Mouse (Mus musculus) liver, embryonic 15.5 days (tissue): ENCODE data around the gene Slc25a29. TPM values are rescaled to one million over a fixed set of nuclear protein-coding genes. Genes with fewer than 3 reads are reported as not detected.

Experiments
- ATAC-seq: fragments of 200-750 bp; cut with Nextera tagmentation; 2 replicates; pipeline ENCODE4 v1.8.0; 2017; ENCODE audit warnings: moderate number of reproducible peaks, mild to moderate bottlenecking, moderate library complexity; ENCODE audit not compliant: insufficient read depth
- H3K27ac ChIP-seq: fragments of 300-500 bp; sonication (generic); replicated peaks from 2 replicates; pipeline ENCODE4 v1.5.1; 2015; ENCODE audit warnings: mild to moderate bottlenecking, inconsistent platforms
- H3K27me3 ChIP-seq: fragments of 300-500 bp; sonication (generic); 2 replicates; pipeline ENCODE4 v1.6.1; 2015; ENCODE audit warnings: mild to moderate bottlenecking, inconsistent platforms
- H3K36me3 ChIP-seq: fragments of 300-500 bp; sonication (generic); replicated peaks from 2 replicates; pipeline ENCODE4 v1.6.1; 2015; ENCODE audit warnings: moderate library complexity, mild to moderate bottlenecking, inconsistent platforms
- H3K4me1 ChIP-seq: fragments of 300-500 bp; sonication (generic); replicated peaks from 2 replicates; pipeline ENCODE4 v1.6.1; 2015; ENCODE audit warnings: inconsistent platforms
- H3K4me2 ChIP-seq: fragments of 300-500 bp; sonication (generic); 2 replicates; pipeline ENCODE4 v1.6.1; 2015; ENCODE audit warnings: moderate library complexity, mild to moderate bottlenecking, inconsistent platforms
- H3K4me3 ChIP-seq: fragments of 300-500 bp; sonication (generic); replicated peaks from 2 replicates; pipeline ENCODE4 v1.5.1; 2015; ENCODE audit warnings: mild to moderate bottlenecking, inconsistent platforms
- H3K9ac ChIP-seq: fragments of 300-500 bp; sonication (generic); 2 replicates; pipeline ENCODE4 v1.6.1; 2015; ENCODE audit warnings: moderate library complexity, mild to moderate bottlenecking, inconsistent platforms
- H3K9me3 ChIP-seq: fragments of 300-500 bp; sonication (generic); replicated peaks from 2 replicates; pipeline ENCODE4 v1.6.1; 2016; ENCODE audit warnings: inconsistent platforms
- WGBS: fragments of 180-500 bp; shearing (Covaris S2); methylation state at CpG from one replicate; pipeline ENCODE4 v1.1.7; 2015; ENCODE audit warnings: mixed read lengths; ENCODE audit not compliant: insufficient replicate concordance; 5-methylcytosine and 5-hydroxymethylcytosine counted together
- polyA plus RNA-seq: library from polyadenylated mRNA; unstranded; fragments of >200 nt; fragmentation: Nextera tagmentation; extraction: Ambion mirVana; gene quantifications from 2 replicates; pipeline ENCODE4 v1.2.1, GENCODE M21; 2015

Gene Slc25a29
- polyA plus RNA-seq, 1 experiment from 2014 or later = 1.3 TPM

DNA sequence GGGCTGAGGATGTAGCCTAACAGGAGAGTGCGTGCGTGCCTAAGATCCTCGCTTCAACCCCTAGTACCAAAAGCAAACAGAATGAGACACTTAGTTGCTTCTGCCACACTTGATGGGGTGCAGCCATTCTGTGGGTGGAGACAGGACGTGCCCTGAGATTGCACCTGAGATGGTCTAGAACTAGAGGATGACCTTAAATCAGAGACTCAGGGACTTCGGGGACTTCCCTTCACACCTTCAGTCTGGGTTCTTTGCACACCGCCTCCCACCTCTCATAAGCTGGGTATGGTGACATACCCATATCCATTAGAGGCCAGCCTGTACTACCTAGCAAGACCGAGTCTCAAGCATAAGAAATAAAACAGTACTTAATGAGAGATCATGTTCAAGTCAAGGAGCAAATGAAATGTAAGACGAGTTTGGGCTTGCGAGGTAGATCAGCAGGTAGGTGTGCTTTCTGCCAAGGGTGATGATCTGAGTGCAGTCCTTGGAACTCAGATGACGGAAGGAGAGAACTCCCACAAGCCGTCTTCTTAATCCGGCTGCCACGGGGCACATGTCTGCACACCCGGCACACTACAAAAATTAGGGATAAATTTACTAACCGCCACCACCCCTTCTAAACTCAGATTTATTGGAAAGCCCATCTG lies 11.3 kb downstream of the Slc25a29 start:
- 86% methylated on average over 15 of the region's 15 CpGs for WGBS
- Histone ChIP-seq H3K36me3 (peaks cover 22% of the 10 kb centered on the region; the same call in 1 of the 2 replicates), H3K9me3 (no peaks in the 10 kb centered on the region), H3K4me3 (no peak overlapping the region), H3K9ac (no peak overlapping the region), H3K4me1 (no peaks in the 10 kb centered on the region), H3K27me3 (no peaks in the 10 kb centered on the region), H3K27ac (no peak overlapping the region), H3K4me2 (no peak overlapping the region)
- no peak for ATAC-seq

GRCm38 (mm10) chr12:108823036-108823435 lies 12.6 kb downstream of the Slc25a29 start:
- H3K27ac ChIP-seq = no peak overlapping the region
- no peaks in the 10 kb centered on the region for H3K27me3 ChIP-seq
- no peak overlapping the region for H3K4me3 ChIP-seq
- peaks cover 30% of the 10 kb centered on the region for H3K36me3 ChIP-seq
- H3K4me1 ChIP-seq = no peaks in the 10 kb centered on the region
- ATAC-seq = no peak
- 78% methylated on average over 8 of the region's 8 CpGs for WGBS
- no peaks in the 10 kb centered on the region for H3K9me3 ChIP-seq
- no peak overlapping the region for H3K9ac ChIP-seq
- no peak overlapping the region for H3K4me2 ChIP-seq

DNA sequence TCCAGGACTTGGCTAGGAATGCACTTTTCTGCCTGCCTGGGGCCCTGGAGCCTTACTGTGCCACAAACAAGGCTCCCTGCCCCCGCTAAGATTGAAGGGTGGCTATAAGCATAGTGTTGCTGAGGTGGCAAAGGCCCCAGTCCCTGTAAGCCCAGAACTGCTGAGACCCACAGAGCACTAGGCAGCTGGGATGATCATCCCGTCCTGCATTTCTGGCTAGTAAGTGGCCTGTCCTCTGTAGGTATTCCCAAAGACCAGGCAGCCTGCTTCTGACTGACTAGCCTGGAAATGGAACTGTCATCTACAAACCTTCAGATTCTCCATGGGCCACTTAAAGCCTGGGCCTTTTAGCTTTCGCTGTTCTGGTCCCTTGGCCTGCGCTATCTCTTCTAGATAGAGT lies 15.2 kb downstream of the Slc25a29 start:
- Histone ChIP-seq H3K27me3 (no peaks in the 10 kb centered on the region), H3K9ac (no peak overlapping the region), H3K4me1 (no peaks in the 10 kb centered on the region), H3K4me2 (no peak overlapping the region), H3K4me3 (no peak overlapping the region), H3K27ac (no peak overlapping the region), H3K36me3 (peaks cover 34% of the 10 kb centered on the region), H3K9me3 (no peaks in the 10 kb centered on the region)
- WGBS = 79% methylated on average over 4 of the region's 4 CpGs
- no peak for ATAC-seq

DNA sequence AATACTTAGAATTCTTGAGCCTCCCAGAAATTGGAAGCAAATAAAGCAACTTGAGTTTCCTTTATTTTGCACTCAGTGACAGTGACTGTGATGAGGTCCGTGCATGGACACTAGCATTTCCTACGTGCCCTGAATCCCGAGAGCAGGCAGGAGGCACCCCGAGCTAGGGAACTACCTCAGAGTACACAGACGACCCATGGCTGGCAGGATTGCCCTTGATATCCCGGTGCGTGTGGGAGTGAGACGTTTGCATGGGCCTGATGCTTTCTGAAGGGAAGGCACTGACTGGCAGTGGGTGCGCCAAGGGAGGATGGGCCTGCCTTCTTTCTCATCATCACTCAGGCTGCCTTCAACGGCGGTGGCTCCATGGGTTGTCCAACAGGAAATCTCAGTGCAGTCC lies 19.1 kb downstream of the Slc25a29 start:
- 84% methylated on average over 11 of the region's 11 CpGs for WGBS

DNA sequence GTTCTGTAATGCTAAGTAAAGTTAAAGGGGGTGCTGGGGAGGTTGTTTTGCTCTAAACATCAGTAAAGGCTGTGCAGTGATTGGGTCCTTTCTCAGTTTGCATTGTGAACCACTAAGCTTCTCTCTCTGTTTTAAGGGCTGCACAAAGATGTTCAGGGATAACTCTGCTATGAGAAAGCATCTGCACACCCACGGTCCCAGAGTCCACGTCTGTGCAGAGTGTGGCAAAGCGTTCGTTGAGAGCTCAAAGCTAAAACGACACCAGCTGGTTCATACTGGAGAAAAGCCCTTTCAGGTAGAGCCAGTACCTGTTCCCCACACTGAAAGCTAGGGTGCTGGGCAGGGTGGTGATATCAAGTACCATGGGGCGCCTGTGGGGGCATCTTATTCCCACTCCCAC lies 21.2 kb downstream of the Slc25a29 start:
- peaks cover 25% of the 10 kb centered on the region for H3K4me1 ChIP-seq
- no peak overlapping the region for H3K4me3 ChIP-seq
- 89% methylated on average over 6 of the region's 6 CpGs for WGBS
- no peaks in the 10 kb centered on the region for H3K27me3 ChIP-seq
- H3K27ac ChIP-seq = no peak overlapping the region
- no peak overlapping the region for H3K4me2 ChIP-seq
- no peak overlapping the region for H3K9ac ChIP-seq
- no peaks in the 10 kb centered on the region for H3K9me3 ChIP-seq
- no peak for ATAC-seq
- H3K36me3 ChIP-seq = peaks cover 62% of the 10 kb centered on the region

More for the DNA sequence above, 19.1 kb downstream of the Slc25a29 start:
- no peak overlapping the region for H3K4me3 ChIP-seq
- no peak overlapping the region for H3K27ac ChIP-seq
- no peak for ATAC-seq
- peaks cover 4% of the 10 kb centered on the region for H3K4me1 ChIP-seq
- H3K4me2 ChIP-seq = no peak overlapping the region
- H3K27me3 ChIP-seq = no peaks in the 10 kb centered on the region
- H3K36me3 ChIP-seq = peaks cover 56% of the 10 kb centered on the region
- H3K9ac ChIP-seq = no peak overlapping the region
- H3K9me3 ChIP-seq = no peaks in the 10 kb centered on the region

DNA sequence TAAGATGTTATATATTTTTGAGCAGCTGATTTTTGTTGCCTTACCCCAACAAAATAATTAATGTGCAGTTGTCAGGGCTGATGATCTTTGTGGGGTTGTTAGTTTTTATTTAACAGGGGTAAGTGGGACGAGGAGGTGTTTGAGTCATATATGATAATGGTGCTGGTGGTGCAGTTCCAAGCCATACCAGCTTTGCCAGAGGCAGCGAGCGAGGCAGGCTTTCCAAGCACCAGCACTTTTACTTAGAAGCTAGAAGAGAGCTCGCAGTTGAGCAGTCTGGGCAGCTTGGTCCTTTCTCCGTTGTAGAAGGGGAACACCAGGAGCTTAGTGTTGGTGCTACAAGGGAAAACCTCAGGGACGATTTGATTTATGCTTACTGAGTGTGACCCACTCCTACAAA lies 23.2 kb downstream of the Slc25a29 start:
- H3K36me3 ChIP-seq = peaks cover 63% of the 10 kb centered on the region
- H3K9me3 ChIP-seq = no peaks in the 10 kb centered on the region
- H3K27ac ChIP-seq = no peak overlapping the region
- no peak overlapping the region for H3K4me3 ChIP-seq
- no peaks in the 10 kb centered on the region for H3K27me3 ChIP-seq
- no peak for ATAC-seq
- no peak overlapping the region for H3K4me2 ChIP-seq
- no peak overlapping the region for H3K9ac ChIP-seq
- H3K4me1 ChIP-seq = peaks cover 38% of the 10 kb centered on the region
- 85% methylated on average over 6 of the region's 6 CpGs for WGBS

DNA sequence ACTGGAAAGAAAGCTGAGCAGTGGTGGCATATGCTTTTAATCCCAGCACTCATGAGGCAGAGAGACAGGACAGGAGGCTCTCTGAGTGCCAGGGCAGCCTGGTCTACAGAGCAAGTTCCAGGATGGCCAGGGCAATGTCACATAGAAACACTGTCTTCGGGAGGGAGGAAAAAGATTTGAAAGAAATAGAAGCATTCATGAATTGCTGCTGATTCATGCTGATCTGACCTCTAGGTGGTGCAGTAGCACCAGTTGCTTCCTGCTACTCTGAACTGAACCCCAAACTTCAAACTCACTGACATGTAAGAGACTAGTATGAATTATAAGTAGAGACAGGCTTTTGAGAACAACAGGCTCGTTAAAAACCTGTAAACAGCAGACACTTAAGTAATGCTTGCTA lies 24.6 kb downstream of the Slc25a29 start:
- Histone ChIP-seq H3K4me1 (peaks cover 38% of the 10 kb centered on the region), H3K9me3 (no peaks in the 10 kb centered on the region), H3K4me3 (no peak overlapping the region), H3K4me2 (no peak overlapping the region), H3K9ac (no peak overlapping the region), H3K27me3 (no peaks in the 10 kb centered on the region), H3K27ac (0 out of 2 replicates have a peak overlapping the region, but pooled peaks have one; percentile 29), H3K36me3 (peaks cover 63% of the 10 kb centered on the region)
- 35% methylated on average over 2 of the region's 2 CpGs for whole genome bisulfite sequencing
- ATAC-seq = no peak

DNA sequence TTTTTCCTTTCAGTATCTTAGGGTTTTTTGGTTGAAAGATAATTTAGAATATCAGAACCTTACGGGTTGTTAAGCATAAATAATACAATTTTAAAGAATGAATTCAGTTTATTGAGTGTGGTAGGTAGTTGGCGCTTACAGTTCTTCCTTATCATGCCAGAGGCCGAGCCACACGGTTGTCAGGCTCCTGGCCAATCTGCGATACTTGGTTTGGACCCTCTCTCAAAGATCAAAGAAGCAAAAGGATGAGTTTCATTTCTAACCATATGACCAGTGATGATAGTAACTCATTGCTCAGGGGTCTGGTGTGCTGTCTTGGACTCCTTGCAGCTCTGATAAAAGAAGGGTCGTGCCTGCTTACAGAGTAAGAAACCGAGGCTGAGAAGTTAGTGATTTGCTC lies 25.4 kb downstream of the Slc25a29 start:
- Histone ChIP-seq H3K9ac (no peak overlapping the region), H3K27me3 (no peaks in the 10 kb centered on the region), H3K9me3 (no peaks in the 10 kb centered on the region), H3K4me3 (no peak overlapping the region), H3K36me3 (peaks cover 60% of the 10 kb centered on the region), H3K4me2 (no peak overlapping the region), H3K27ac (peak overlapping the region; percentile 42; the same call in 1 of the 2 replicates), H3K4me1 (peaks cover 38% of the 10 kb centered on the region)
- 39% methylated on average over 7 of the region's 7 CpGs for WGBS
- ATAC-seq = no peak

- Histone ChIP-seq H3K4me3 (no peak overlapping the region), H3K36me3 (peaks cover 55% of the 10 kb centered on the region), H3K4me1 (peaks cover 38% of the 10 kb centered on the region), H3K4me2 (no peak overlapping the region), H3K9me3 (no peaks in the 10 kb centered on the region), H3K9ac (no peak overlapping the region), H3K27me3 (no peaks in the 10 kb centered on the region), H3K27ac (peak overlapping the region; percentile 42; the same call in 1 of the 2 replicates)
- no peak for ATAC-seq
- 44% methylated on average over 1 of the region's 1 CpGs for WGBS
These were observed 25.9 kb downstream of the Slc25a29 start for GRCm38 (mm10) chr12:108809771-108810170.

DNA sequence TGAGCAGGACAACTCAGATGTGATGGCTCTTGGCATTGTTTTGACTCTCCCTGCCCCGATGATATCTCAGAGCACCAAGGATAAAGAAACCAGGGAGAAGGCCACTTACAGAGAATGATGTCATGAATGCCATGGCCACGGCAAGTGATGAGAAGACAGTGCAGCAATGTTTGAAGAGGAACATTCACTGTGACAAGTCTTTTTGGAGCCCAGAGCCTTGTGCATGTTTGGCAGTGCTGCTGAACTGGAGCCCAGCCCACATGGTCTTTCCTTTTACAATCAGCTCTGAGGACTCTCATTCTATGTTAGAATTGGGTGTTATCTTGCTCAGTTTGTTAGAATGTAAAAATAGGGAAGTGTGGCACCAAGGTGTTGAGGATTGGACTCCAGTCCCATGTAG lies 27.2 kb downstream of the Slc25a29 start:
- no peak for ATAC-seq
- Histone ChIP-seq H3K4me1 (peaks cover 44% of the 10 kb centered on the region), H3K9me3 (no peaks in the 10 kb centered on the region), H3K36me3 (peaks cover 42% of the 10 kb centered on the region), H3K9ac (no peak overlapping the region), H3K27me3 (no peaks in the 10 kb centered on the region), H3K4me2 (no peak overlapping the region), H3K27ac (no peak overlapping the region), H3K4me3 (no peak overlapping the region)
- 73% methylated on average over 2 of the region's 2 CpGs for WGBS

- no peaks in the 10 kb centered on the region for H3K27me3 ChIP-seq
- ATAC-seq = no peak
- no peak overlapping the region for H3K4me3 ChIP-seq
- H3K4me1 ChIP-seq = peaks cover 52% of the 10 kb centered on the region
- no peak overlapping the region for H3K27ac ChIP-seq
- H3K9ac ChIP-seq = no peak overlapping the region
- H3K9me3 ChIP-seq = no peaks in the 10 kb centered on the region
- no peak overlapping the region for H3K4me2 ChIP-seq
- peaks cover 42% of the 10 kb centered on the region for H3K36me3 ChIP-seq
- 84% methylated on average over 2 of the region's 2 CpGs for WGBS
These were observed 31.3 kb downstream of the Slc25a29 start for GRCm38 (mm10) chr12:108804388-108804787.

- Histone ChIP-seq H3K9me3 (no peaks in the 10 kb centered on the region), H3K9ac (no peak overlapping the region), H3K36me3 (peaks cover 20% of the 10 kb centered on the region), H3K27me3 (no peaks in the 10 kb centered on the region), H3K4me3 (no peak overlapping the region), H3K4me1 (peaks cover 62% of the 10 kb centered on the region), H3K27ac (no peak overlapping the region), H3K4me2 (no peak overlapping the region)
- 76% methylated on average over 2 of the region's 2 CpGs for WGBS
- no peak for ATAC-seq
These were observed 34.1 kb downstream of the Slc25a29 start for GRCm38 (mm10) chr12:108801613-108802012.
